Mouse (Mus musculus): ENCODE measurements around the gene Ddb1. TPM values are rescaled to one million over a fixed set of nuclear protein-coding genes. Genes with fewer than 3 reads are reported as not detected.

Ddb1 gene
- total RNA-seq, 2 experiments from 2014 or later, result 249 TPM

DNA sequence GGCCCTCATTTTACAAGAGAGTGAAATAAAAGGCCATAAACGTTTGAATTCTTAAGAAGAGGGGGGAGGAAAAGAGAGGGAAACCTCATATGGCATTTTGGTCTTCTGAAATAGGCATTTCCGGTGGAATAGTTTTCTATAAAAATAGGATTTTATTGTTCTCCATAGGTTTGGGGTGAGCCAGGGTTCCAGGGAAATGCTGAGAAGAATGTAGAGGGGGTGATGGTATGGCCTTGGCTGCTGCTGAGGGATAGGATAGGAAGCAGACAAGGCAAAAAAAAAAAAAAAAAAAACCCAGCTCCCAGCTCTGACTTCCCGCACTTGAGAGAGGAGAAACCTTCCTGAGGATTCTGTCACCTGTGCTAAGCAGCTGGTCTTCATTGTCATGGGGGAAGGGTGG lies 50.9 kb downstream of the Ddb1 start:
- intact Hi-C loops (cut with DNase I), result no loop called here
- no peak for DNase-seq

GRCm38 (mm10) chr19:10657742-10658141 lies 52.6 kb downstream of the Ddb1 start:
- no peak for DNase-seq
- intact Hi-C loops (cut with DNase I), result no loop called here

DNA sequence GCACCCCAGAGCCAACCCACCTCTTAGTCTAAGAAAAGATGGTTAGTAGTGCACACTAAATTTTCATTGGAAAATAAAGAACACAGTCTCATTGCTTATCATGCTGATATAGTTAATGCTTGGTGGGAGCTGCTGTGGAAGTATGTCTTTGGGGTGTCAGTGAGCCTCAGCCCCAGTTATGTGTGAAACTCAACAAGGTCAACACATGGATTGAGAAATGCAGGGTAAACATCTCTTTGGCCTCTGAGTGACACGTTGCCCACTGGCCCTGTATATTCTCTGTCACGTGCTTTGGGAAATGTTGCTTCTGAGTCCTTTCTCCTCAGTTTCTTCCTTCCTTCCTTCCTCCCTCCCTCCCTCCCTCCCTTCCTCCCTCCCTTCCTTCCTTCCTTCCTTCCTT lies 53.3 kb downstream of the Ddb1 start:
- DNase-seq, result no peak
- intact Hi-C loops (cut with DNase I), result no loop called here

DNA sequence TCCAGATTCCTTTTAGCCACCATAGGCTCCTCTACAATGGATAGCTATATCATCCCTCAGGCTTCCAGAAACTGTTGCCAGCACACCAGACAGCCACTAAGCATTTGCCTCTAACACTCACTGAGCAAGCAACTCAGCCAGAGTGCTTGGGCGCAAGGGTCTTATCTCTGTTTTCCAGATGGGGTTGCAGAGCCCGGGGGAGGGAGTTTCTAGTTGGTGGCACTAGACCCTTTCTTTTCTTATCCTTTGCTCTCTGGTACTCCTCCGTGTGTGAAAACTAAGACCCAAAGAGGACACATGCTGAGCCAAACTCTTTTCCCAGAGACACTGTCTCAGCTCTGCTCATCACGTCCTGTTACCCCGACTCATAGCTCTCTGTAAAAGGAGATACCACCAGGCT lies 56.2 kb downstream of the Ddb1 start:
- DNase-seq, result no peak
- intact Hi-C loops (cut with DNase I), result no loop called here

GRCm38 (mm10) chr19:10661919-10662318 lies 56.8 kb downstream of the Ddb1 start:
- no peak for DNase-seq
- intact Hi-C loops (cut with DNase I), result no loop called here

- intact Hi-C loops (cut with DNase I), result no loop called here
- no peak for DNase-seq
Observed at GRCm38 (mm10) chr19:10662665-10663064, 57.5 kb downstream of the Ddb1 start.

DNA sequence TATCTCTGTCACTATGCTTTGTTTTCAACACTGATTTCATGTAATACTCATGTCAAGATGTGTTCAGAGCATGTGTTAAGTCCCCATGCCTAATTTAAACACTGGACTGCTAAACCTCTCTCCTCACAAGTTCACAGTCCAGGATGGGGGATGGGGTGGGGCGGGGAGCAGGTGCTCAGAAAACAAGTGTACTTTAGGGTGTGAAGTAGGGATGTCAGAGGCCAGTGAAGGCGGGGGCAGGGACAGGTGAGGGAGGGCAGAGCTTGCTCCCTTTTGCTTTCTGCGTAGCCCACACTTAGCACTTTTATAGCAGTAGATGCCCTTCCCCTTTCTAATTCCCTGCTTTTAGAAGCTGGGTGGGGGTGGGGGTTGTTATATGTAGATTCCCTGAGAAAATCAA lies 60.0 kb downstream of the Ddb1 start:
- DNase-seq, result no peak
- intact Hi-C loops (cut with DNase I), result loop anchor here (5.0 kb wide), 1 partner anchor 297 kb away; no protein-coding TSS in a partner anchor

- intact Hi-C loops (cut with DNase I), result loop anchor here (5.0 kb wide), 1 partner anchor 297 kb away; no protein-coding TSS in a partner anchor
- DNase-seq, result peak; percentile 68
Observed at GRCm38 (mm10) chr19:10665499-10665898, 60.4 kb downstream of the Ddb1 start.

- intact Hi-C loops (cut with DNase I), result no loop called here
- no peak for DNase-seq
Observed at GRCm38 (mm10) chr19:10671319-10671718, 66.2 kb downstream of the Ddb1 start.

GRCm38 (mm10) chr19:10671854-10672417 lies 66.8 kb downstream of the Ddb1 start:
- DNase-seq, result no peak
- intact Hi-C loops (cut with DNase I), result no loop called here

DNA sequence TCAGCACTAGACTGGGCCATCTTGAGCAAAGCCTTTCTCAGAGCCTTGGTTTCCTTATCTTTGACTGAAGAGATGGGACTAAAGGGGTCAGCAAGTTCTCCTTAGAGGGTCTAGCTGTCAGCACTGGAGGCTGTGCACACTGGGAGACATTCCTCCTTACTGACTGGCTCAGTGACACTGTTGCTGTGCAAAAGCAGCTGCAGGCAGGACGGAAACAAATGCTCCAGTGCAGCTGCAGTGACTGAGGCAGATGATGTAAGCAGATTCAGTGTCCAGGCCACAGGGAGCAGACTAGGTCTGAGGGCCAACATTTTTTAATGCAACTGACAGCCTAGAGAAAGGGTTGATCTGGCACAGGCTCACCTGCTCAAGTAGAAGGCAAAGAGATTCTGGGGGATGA lies 68.1 kb downstream of the Ddb1 start:
- DNase-seq, result no peak
- intact Hi-C loops (cut with DNase I), result no loop called here

GRCm38 (mm10) chr19:10676656-10677055 lies 71.5 kb downstream of the Ddb1 start:
- intact Hi-C loops (cut with DNase I), result no loop called here
- no peak for DNase-seq

GRCm38 (mm10) chr19:10677915-10678771 lies 73.0 kb downstream of the Ddb1 start, which contains the start of gene Pga5:
Pga5 (minus strand) TSS chr19:10678071.
- intact Hi-C loops (cut with DNase I), result no loop called here
- peak; percentile 95 for DNase-seq

- DNase-seq, result no peak
- intact Hi-C loops (cut with DNase I), result no loop called here
Observed at GRCm38 (mm10) chr19:10678772-10679067, 73.6 kb downstream of the Ddb1 start.

Other genes with a start within 250 kb of the Ddb1 start
- 100 to 1,000 TPM; 209 to 213 TPM for gene Syt7, start 216.2 kb upstream of the Ddb1 start, total RNA-seq (2021)
- gene Lrrc10b, start 147.9 kb upstream of the Ddb1 start, total RNA-seq (2021), result 1 to 10 TPM; 3.7 to 5.0 TPM
- gene Ppp1r32, start 122.4 kb upstream of the Ddb1 start, total RNA-seq (2021), result 1 to 10 TPM in 1 of 2 experiments, under 1 TPM in 1; 0.87 to 1.9 TPM
- gene Cpsf7, start 80.1 kb upstream of the Ddb1 start, total RNA-seq (2021), result 10 to 100 TPM; 86.5 to 90.9 TPM
- gene Sdhaf2, start 79.2 kb upstream of the Ddb1 start, total RNA-seq (2021), result 10 to 100 TPM; 40.8 to 42.5 TPM
- 10 to 100 TPM; 15.4 to 17.8 TPM for gene Tmem216, start 49.1 kb upstream of the Ddb1 start, total RNA-seq (2021)
- gene Cyb561a3, start 28.2 kb upstream of the Ddb1 start, total RNA-seq (2021), result 10 to 100 TPM; 14.7 to 17.2 TPM
- gene Tmem138, start 28.0 kb upstream of the Ddb1 start, total RNA-seq (2021), result 10 to 100 TPM; 14.2 to 17.0 TPM
- 10 to 100 TPM; 25.5 to 29.9 TPM for gene Tkfc, start 327 bp downstream of the Ddb1 start, total RNA-seq (2021)
- gene Vwce, start 28.9 kb downstream of the Ddb1 start, total RNA-seq (2021), result 1 to 10 TPM; 1.3 to 1.8 TPM
- not detected for gene Pga5, start 72.7 kb downstream of the Ddb1 start, total RNA-seq (2021)
- gene Vps37c, start 83.4 kb downstream of the Ddb1 start, total RNA-seq (2021), result 10 to 100 TPM; 24.1 to 24.9 TPM
- not detected for gene Cd5, start 133.7 kb downstream of the Ddb1 start, total RNA-seq (2021)
- not detected for gene Cd6, start 224.7 kb downstream of the Ddb1 start, total RNA-seq (2021)
- gene Slc15a3, start 234.4 kb downstream of the Ddb1 start, total RNA-seq (2021), result 1 to 10 TPM in 1 of 2 experiments, under 1 TPM in 1; 0.82 to 1.2 TPM

All from left cerebral cortex, postnatal 4 days (tissue).